Mouse (Mus musculus) liver, adult (tissue): ENCODE data around the gene Gpr161.

Experiments used
- GATA4 ChIP-seq: IDR thresholded peaks from 2 replicates; pipeline ENCODE4 v1.6.1; 2014; ENCODE audit warnings: mild to moderate bottlenecking, low read length; ENCODE audit not compliant: insufficient replicate concordance

Gpr161 gene

DNA sequence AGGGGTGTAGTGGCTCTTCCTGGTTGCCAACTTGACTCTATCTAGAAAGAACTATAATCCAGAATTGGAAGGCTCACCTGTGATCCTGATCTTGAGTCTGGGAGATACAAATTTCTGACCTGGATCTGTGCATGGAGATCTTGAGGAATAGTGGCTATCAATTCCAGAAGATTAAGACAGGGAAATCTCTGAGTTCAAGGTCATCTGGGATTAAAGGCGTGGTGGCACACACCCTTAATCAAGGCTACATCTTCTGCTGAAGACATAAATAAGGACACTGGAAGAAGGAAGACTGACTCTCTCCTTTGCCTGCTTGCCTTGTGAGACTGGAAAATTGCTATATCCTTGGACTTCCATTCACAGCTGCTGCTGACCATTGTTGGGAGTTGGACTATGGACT, at the start of gene Gpr161:
TSS of gene Gpr161 (plus strand) at position 301 of the 400 bp plus-strand sequence.
- no peak for TF ChIP-seq GATA4

DNA sequence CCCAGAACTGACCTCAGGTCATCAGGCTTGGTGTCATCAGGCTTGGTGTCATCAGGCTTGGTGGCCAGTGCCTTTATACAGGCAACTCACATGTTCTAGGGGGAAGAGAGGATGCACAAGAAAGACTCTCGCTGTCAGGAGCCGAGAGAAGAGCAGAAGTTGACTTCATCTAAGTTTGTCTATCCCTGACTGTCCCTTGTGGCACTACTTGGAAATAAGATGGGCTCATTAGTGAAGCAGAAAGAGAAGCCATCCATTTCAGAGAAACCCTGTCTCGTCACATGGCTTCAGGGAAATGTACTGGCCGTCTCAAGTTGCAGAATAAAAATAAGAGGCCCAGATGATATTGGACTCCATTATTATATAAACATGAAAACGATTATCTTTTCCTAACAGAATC, 49.0 kb upstream of the Gpr161 start:
- no peak for TF ChIP-seq GATA4

DNA sequence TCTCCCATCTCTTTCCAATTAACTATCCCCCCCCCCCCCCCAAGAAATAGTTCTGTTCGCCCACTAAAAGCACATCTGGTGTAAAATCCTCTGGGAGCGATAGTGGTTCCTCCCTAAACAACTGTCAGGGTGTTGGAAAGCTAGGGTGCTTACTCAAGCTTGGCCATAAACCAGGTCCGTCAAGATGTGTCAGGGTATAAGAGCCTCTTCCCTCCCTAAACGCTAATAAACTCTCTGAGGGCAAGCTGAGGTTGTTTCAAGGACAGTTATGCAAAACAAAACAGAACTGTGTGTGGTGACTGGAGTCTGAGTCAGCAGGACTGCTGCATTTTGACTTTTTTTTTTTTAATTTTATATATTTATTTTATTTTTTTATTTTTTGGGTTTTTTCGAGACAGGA, 48.5 kb upstream of the Gpr161 start:
- TF ChIP-seq GATA4: no peak

DNA sequence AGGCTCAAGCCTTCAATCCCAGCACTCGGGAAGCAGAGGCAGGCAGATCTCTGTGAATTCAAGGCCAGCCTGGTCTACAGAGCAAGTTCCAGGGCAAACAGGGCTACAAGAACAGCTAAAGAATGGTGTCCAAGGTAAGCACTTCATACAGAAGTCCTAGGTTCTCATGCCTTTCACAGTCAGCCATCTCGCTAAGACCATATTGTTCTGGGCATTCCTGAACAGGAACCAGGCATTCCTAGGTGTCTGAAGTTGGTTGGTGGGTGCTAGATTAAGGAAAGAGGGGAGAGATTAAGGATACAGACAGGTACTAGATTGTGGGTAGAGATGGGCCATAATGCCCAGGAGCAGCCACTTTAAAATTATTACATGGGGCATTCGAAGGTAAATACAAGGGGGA, 47.8 kb upstream of the Gpr161 start:
- TF ChIP-seq GATA4: no peak

DNA sequence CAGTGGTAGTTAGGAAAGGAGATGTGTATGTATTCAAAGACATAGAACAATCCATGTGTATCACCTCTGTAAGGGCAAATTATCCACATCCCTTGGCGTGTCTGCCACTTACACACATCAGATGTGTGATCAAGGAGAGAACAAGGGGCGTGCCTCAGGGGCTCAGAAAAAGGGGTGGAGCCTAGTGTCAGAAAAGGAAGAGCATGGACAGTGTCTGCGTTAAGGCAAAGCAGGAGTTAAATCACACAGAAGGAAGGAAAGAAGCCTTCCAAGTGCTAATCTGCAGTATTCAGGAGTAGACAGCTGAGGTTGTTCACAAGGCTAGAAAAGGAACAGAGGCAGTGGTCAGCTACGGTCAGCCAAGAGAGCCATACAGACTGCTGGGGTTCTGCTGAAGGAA, 46.7 kb upstream of the Gpr161 start:
- no peak for TF ChIP-seq GATA4

DNA sequence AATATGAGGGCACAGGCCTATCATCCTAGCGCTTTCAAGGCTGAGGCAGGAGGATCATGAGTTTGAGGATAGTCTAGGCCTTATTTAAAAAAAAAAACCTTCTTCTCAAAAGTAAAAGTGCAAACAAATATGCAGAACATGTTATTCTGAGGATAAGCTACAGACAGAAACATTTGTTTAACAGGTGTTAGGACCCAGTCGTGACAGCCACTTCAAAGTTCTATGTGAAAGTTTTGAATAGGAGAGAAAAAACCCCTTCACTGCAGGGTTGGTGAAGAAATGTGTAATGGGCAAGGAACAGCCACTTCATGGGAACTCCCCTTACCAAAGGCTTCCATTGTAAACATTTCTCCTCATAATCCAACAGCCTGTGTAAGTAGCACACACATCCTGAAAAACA, 45.0 kb upstream of the Gpr161 start:
- TF ChIP-seq GATA4: no peak

DNA sequence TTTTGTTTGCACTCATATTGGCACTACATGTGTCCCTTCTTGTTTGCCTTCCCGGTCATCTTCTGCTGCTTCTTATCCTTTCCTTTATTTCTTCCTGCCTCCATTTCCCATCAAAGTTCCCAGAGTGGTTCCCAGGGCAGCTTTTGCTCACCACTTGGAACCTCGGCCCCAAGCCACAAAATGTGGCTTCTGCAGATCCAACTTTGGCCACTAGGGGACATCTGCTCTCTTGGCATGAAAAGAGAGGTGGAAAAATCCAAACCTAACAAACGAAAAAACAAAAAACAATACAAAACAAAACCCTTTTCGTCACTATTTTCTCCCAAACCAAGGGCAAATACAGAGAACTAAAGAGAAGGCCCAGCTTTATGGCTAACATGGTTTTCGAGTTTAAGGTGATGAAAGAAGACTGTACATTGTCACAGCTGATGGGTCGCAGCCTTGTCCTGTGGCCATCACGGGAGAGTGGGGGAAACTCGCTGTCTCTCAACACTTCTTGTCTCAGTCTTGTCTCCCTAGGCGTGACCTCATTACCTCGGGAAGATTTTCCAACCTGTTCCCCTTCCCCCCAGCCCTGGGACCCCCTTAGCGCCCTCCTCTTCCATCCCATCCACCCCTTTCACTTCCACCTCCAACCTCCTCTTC, 43.4 kb upstream of the Gpr161 start:
- no peak for TF ChIP-seq GATA4

DNA sequence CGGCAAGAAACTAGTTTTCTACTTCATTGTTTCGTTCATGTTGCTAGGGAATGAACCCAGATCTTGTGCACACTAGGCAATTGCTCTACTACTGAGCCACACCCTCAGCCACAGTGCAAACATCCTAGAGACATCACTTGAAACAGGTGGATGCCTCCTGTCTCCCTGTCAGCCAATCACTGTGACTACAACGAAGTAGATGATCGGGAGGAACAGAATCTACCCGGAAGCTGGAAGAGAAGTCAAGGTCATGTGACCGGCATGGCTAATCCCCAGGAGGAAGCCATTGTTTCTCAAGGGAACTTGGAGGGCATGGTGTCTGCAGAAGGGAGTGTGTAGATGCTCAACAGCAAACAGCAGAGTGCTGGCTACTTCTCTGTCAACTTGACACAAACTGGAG, 20.6 kb upstream of the Gpr161 start:
- TF ChIP-seq GATA4: no peak

DNA sequence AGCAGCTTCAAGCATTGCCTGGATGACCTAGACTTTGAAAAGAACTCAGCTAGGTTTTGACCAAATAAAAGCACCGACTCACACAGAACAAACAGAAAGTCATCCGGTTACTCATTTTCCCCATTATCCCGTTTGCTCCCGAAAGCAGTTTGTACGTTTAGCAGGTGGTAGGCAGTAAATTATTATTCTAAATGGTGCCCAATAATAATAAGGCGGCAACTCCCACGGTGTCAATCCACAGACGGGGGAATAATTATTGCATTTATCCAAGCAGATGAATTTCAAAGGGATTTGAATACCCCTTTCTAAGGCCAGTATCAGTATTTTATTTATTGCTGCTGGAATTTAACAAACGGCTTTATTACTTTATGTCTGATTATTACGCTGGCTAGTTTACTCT, 14.8 kb upstream of the Gpr161 start:
- no peak for TF ChIP-seq GATA4

DNA sequence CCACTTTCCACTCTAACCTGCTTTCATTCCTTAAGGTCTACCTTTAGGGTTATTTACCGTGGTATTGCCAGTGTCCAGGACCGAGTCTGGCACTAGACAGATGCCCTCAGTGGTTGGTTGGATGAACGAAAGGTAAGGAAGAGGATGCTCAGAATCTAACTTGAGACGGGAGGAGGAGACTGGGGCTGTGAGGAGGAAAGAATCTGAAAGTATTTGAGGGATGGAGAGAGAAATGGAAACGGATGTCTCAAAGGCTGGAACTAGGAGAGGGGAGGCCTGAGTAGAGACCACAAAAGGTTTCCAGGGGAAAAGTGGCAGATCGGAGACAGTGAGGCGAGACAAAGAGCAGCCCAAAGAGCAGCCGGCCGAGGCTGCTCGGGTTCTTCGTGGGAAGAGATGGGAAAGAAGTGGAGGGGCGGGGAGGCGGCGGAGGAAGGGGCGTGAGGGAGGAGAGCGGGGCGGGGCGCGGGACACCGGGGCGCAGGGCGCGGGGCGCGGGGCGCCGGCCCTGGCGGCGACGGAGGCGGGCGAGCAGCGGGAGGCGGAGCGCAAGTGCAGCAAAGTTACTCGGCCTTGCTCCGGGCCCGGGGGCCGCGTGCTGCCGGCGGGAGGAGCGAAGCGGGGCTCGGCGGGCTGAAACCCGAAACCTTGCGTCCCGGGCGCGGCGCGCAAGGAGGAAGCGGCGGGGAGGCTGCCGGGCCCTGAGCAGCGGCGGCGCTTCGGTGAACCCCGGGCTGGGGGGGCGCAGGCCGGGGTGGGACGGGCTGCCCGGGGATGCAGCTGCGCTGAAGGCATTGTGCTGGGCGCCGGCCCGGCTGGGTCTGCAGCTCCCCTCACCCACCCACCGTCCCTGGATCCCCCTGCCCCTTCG, 14.0 kb upstream of the Gpr161 start:
- no peak for TF ChIP-seq GATA4

DNA sequence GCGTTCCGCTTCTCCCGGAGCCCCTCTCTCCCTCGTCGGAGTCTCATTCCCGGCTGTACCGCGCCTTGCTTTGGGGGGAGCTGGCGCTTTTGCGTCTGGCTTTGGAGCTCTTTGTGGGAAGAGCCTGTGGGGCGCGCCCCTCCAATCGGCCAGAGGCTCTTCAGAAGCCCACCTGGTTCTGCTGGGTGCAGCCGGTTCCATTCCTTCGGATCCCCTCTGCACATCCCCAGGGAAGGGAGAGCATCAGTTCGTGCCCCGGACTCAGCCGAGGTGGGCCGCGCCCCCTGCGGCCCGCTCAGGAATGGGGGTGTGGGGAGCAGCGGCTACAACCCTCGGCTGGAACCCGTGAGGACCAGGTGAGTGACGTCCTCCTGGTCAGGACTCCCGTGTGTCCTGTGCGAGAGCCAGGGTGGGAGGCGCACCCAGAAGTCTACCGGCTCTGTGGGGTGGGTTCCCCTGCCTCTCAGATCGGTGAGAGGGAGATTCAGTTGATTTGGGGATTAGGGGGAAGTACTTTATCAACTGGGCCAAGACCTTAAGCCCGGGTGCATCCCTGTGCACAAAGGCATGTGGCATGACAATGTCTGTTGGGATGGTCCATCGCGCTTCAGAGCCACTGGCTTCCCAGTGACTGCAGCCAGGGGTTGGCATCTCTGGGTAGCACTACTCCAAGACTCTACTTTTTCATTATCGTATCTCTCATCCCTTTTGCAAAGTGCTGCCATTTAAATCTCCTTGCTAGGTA, 13.2 kb upstream of the Gpr161 start:
- TF ChIP-seq GATA4: no peak

DNA sequence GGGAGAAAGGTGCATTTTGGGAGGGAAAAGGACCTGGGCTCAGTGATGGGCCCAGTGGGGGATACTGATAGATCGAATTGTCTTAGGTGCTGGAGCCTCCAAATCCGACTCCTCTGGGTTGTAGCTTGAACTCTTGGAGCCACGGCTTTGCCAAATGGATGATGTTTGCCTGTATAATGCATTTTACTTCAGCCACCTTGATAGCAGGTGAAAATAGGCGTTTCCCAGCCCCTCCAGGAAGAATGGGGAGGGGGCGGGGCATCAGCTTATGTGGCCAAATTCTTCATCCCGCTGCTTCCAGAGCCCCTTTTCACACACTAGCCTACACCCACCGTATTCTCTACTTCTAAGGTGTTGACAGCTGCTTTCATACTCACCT, 12.6 kb upstream of the Gpr161 start:
- no peak for TF ChIP-seq GATA4

DNA sequence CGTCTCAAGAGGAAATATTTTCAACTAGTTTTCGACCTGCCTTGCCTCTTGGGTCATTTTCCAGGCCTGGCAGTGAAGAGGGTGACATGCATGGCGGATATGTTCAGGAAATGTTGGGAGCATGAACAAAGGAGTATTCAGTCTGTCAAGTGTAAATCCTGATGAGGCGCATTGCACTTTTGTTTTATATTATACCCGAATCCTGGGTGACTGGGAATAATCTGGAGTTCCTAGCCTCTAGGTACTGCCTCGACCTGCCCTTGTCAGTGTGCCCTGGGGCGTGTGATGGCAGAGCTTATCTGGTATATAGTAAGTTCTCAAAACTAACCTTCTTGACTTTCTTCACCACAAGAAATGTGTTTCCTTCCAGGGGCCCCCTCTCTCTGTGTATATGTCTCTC, 11.5 kb upstream of the Gpr161 start:
- TF ChIP-seq GATA4: no peak

DNA sequence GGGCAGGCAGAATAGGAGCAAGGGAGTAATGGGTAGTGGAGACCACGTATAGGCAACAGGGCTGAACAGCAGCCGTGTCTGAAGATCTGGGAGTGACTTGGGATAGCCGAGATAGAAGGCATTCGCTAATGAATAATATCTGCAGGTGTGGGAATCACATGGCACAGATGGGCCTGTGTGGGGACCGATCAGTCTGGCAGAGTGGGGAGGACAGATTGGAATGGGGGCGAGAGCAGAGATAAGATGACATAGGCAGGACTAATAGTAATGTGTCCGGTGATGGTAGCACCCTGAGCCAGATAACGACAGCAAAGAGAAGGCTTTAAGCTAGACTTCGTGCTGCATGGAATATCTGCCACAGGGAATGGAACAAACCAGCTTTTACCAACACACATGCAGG, 7.4 kb upstream of the Gpr161 start:
- no peak for TF ChIP-seq GATA4

DNA sequence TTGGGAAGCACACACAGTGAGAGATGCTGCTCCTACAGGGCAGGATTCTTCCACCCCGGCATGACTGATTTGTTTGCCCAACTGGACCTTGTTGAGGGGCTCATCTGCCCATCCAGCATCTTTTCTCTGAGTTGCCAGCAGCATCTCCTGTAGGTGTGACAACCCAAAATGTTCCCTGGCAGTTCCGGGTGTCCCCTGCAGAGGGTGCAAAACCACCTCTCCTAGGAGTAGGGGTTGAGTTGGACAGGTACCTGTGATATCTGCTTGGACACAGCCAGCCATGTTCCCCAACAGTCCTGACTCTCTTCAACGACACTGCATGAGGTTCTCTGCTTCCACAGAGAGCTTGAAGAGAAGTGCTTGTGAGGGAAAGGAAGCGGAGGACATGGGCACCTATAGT, 5.8 kb upstream of the Gpr161 start:
- no peak for TF ChIP-seq GATA4

DNA sequence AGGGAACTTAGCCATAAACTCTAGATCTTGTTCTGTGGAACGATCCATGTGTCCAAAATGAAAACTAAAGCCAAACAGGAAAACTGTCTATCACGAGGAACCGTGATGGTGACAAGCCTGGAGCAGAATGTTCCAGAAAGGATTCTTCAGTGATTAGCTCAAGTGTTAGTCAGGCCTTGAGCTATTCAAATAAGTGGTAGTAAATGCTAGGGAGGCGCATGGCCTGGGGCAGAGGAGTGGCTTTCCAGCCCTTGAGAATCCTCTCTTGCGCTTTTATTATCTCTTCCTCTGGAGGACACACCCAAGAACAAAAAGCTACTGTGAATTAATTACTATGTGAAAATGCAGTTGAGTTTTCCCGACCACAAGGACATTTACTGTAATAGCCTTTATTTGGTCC, 4.0 kb upstream of the Gpr161 start:
- no peak for TF ChIP-seq GATA4

DNA sequence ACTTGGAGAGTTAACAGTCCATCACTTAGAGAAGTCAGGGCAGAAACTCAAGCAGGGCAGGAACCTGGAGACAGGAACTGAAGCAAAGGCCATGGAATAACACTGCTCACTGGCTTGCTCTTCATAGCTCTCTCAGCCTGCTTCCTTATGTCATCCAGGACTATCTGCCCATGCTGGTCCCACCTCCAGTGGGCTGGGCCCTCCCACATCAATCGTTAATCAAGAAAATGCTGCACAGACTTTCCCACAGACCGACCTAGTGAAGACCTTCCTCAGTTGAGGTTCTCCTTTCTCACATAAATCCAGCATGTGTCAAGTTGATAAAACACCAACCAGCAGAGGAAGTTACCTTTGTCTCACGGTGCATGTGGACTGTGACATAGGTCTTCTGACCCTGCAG, 5.5 kb downstream of the Gpr161 start:
- no peak for TF ChIP-seq GATA4

DNA sequence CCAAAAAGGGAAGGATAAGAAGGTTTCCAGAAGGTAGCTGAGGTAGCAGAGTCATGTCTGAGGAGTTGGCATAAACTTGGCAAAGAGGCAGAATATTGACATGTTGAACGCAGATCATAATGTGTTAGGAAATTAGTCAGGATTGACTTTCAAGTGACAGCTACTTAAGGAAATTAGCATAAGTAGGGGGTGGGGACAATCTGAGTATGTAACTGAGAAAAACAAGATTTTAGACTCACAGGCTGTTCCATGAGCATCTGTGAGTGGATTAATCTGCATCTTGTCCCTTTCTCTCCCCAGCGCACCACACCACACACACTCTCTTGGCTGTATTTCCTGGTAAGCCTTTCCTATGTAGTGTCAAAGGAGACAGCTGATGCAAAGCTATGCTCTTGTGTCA, 6.0 kb downstream of the Gpr161 start:
- no peak for TF ChIP-seq GATA4
